Mouse (Mus musculus): ENCODE data around the gene Dnajc21.

The Dnajc21 gene

DNA sequence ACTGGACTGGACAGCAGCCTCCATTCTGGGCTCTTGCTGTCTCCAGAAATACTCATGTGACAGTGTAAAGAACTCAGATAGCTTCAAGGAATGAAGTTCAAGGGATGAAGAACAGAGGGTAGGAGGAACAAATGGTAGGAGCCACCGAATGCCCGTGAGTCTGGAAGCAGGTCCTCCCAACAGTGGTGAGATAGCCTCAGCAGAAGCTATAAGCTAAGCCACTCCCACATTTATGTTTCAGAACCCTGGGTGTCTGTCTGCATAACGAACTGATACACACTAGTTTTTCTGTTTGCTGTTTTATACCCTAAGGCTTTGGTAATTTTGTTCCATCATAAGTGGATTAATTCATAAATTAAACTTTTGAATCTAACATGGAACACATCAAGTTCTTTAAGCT, 5.6 kb downstream of the Dnajc21 start:
- CTCF ChIA-PET, result interaction anchor here in 1 of 4 experiments (1.1 kb wide), 1 partner anchor 119 kb away, joined by 3 read pairs; no protein-coding TSS in a partner anchor

DNA sequence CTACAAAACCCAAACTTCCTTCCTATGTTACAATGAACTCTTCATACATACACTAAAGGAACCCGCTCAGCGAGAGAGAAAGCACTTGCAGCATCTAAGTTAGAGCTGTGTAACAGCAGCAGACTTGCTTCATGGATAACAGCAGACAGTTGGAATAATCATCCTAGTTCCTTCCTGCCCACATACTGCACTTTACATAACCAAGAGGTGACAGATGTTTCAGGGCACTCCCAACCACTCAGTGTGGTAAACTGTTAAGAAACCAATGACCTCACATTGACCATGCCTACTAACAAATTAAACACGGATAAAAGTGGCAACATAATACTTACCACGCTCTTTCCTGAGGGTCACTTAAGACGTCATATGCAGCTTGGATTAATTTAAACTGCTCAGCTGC, 6.8 kb downstream of the Dnajc21 start:
- ChIA-PET CTCF (no interaction called here), POLR2A (interaction anchor here in 3 of 4 experiments (0.6 to 7.2 kb wide), 12 partner anchors 7 to 222 kb away, joined by 3 to 52 read pairs (median 6); partner anchors contain the start of genes Brix1 (in 1 of the 3), Dnajc21 (in 1 of the 3) and Rad1 (in 1 of the 3))

More for the DNA sequence above, 5.6 kb downstream of the Dnajc21 start:
- POLR2A ChIA-PET, result interaction anchor here in 3 of 4 experiments (0.7 to 9.1 kb wide), 8 partner anchors 6 to 22 kb away, joined by 3 to 239 read pairs (median 5); partner anchors contain the start of genes Brix1 (in 1 of the 3), Dnajc21 (in 1 of the 3) and Rad1 (in 1 of the 3)

DNA sequence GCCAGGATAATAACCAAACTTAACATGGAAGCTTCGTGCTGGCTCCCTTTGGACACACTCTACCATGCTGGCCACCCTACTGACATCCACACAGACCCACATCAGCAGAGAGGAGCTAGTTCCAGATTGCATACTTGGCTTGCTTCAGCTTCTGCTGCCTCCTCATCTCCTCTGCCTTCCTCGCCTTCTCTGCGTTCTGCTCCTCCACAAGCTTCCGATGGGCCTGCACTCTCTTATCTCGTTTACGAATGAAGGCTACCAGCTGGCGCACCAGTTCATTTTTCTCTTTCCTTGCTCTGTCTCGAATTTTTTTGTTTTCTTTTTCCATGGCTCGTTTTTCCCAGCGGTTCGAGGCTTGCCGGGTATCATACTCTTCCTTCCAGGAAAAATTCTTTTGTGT, 9.3 kb downstream of the Dnajc21 start:
- CTCF ChIA-PET, result interaction anchor here in 1 of 4 experiments (0.5 kb wide), 1 partner anchor 47 kb away, joined by 4 read pairs; no protein-coding TSS in a partner anchor
- POLR2A ChIA-PET, result interaction anchor here (0.5 to 7.2 kb wide), 10 partner anchors 9 to 26 kb away, joined by 3 to 52 read pairs (median 5); partner anchors contain the start of genes Dnajc21 (in 3 of the 4), Brix1 (in 1 of the 4) and Rad1 (in 1 of the 4)

DNA sequence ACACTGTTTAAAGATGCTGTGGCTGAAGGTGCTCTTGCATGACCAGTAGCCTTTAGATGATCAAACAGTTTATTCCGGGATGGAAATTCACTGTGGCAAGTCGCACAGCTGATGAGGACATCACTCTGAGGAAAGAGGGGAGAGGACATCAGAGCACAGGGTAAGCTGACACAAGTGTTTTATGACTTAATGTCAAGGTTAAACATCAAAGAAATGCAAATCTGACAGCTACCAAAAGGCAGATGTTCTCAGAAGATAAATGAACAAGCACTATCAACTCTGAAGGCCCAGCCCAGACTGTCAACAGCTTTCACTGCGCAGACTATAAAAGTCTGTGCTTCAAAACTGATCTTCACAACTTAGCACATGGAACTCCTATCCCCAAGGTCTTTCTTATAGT, 23.2 kb downstream of the Dnajc21 start:
- ChIA-PET CTCF (no interaction called here), POLR2A (interaction anchor here in 3 of 4 experiments (0.6 to 2.2 kb wide), 6 partner anchors 9 to 39 kb away, joined by 3 to 6 read pairs (median 4); partner anchors contain the start of genes Brix1 (in 1 of the 3) and Rad1 (in 1 of the 3))

DNA sequence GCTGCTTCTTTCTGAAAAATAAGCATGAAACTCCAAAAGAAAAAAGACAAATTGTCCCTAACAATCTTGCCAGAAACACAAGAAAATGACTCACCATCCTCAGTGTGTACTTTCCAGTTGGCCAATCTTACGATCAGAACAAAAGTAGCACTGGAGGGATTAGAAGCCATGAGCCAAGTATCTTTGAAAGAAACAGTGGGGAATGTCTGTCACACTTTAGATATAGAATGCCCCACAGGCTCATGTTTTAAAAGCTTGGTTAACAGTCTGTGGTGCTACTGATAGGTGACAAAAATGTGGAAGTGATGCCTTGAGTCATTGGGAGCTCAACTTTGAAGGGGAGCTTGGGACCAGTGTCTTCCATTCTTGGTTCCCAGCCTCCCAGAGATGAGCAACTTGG, 28.0 kb downstream of the Dnajc21 start:
- ChIA-PET CTCF (no interaction called here), POLR2A (interaction anchor here in 2 of 4 experiments (0.6 to 1.8 kb wide), 5 partner anchors 12 to 29 kb away, joined by 3 to 5 read pairs (median 3); partner anchors contain the start of gene Dnajc21 (in 1 of the 2))

DNA sequence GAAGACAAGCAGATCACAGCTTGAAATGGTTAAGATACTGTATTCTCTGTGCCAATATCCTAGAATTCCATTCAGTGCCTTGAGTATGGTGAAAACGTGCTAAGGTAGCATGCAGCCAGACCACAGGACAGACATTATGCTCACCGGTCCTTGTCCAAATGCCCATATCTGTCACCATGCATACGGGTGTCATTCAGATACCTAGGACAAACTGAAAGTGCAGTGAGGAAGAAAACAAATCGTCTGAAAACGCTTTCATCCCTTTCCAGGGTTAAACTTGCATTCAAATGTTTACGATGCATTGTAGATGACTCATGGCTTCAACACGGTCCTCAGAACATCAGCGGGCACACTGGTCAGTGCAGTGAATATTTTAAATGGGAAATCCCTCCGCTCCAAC, 28.8 kb downstream of the Dnajc21 start:
- POLR2A ChIA-PET, result interaction anchor here in 2 of 4 experiments (0.5 to 1.8 kb wide), 4 partner anchors 13 to 1320 kb away, joined by 3 to 5 read pairs (median 3); partner anchors contain the start of gene Dnajc21 (in 1 of the 2)
- CTCF ChIA-PET, result no interaction called here

DNA sequence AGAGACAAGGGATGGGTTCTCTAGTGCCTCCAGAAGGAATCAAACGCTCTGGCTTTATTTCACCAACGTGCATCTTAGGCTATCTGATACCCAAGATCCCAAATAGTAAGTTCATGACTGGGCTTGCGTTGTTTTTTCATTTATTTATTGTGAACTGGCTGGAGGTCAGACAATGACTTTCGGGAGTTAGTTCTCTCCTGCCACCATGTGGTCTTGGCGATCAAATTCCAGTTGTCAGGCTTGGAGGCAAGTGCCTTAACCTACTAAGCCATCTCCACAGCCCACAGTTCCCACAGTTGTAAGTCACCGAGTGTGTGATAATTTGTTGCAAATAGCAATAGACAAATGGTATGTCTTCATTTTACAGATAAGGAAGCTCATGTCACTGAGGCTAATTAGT, 30.4 kb downstream of the Dnajc21 start:
- CTCF ChIA-PET, result no interaction called here
- POLR2A ChIA-PET, result interaction anchor here in 2 of 4 experiments (0.8 to 1.2 kb wide), 2 partner anchors 30 kb away, joined by 3 read pairs; partner anchors contain the start of gene Dnajc21 (in 2 of the 2)

DNA sequence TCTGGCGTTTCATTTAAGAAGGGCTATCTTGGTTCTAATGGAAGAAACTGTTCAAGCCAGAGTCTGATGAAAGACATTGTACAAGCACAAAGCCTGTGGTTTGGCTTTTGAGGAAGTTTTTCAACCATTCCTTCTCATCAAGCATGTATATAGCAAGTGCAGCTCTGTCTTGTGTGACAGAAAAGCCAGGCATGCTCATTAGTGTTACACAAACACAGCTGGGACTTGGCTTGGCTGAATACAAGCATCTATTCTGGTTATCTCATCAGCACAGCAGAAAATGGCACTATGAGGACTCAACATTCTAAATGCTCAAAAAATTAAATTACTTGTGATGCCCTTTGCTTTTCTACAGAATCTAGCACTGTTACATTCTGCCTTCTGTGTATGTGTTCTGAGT, 33.4 kb downstream of the Dnajc21 start:
- POLR2A ChIA-PET, result interaction anchor here in 2 of 4 experiments (0.5 to 2.3 kb wide), 2 partner anchors 12 to 544 kb away, joined by 3 to 6 read pairs; partner anchors contain the start of gene Amacr (in 1 of the 2)
- CTCF ChIA-PET, result no interaction called here

DNA sequence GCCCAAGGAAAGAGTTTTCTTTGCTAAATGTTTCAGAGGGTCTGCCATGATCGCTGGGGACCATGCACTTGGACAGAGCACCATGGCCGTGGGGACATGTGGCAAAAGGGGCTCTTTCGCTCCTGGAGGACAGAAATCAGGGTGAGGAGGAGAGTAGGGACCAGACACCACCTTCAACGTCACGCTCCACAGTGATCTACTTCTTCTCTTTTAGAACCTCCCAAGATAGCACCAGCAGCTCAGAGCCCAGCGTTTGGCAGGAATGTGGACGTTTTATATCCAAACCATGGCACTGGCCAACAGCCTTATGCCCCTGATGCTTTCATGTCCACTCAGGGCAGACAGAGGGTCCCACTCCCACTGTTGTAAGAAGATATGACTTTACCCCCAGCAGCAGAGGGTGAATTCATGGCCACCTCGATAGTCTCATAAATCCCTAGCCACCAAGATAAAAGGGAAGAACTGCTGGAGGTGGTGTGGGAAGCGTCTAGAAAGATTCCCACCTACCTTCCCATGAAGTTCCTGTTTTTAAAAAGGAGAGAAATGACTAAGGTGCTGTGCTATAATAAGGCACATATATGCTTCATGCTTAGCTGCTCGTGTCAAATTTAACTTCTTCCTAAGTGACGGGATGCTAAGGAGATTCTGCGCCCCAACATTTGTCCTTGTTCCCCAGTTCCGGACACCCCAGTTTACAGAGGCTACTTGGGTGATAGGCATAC, 43.6 kb downstream of the Dnajc21 start:
- CTCF ChIA-PET, result no interaction called here
- POLR2A ChIA-PET, result no interaction called here

DNA sequence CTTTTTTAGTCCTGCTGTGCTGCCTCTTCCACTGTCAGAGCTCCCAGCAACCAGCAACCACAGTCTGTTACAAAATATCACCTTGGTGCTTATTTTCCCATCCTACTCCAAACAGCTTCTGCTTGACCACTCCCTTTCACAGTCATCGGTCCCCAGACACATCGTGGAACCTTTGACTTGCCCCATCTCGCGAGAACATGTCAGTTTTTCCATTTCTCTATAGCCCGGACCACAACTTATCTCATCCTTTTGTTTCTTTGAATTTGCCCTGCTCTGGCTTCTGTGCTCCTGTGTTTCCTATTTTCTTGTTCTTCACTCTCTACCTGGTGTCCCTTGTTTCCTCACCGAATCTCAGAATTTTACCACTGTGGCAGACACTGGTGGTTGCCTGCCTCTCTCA, 44.2 kb downstream of the Dnajc21 start:
- ChIA-PET CTCF (no interaction called here), POLR2A (interaction anchor here in 2 of 4 experiments (0.9 to 1.7 kb wide), 2 partner anchors 60 kb away, joined by 3 to 5 read pairs; partner anchors contain the start of genes Brix1 (in 2 of the 2) and Rad1 (in 2 of the 2))

DNA sequence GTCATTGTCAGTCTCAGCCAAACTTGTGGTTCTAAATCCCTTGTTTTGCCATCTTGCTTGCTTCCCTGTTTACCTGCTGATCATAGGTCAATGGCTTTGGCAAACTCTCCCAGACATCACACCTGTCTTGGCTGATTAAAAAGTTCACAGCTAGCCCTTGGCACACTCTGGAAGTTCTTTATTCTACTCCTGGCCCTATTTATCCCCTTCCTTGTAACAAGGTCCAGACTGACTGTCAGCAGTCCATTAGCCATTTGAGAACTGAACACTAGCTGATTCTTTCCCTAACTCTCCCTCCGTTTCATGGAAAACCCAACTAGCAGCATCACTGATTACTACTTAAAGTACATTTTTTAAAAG, 48.6 kb downstream of the Dnajc21 start:
- ChIA-PET CTCF (interaction anchor here in 1 of 4 experiments (1.1 kb wide), 1 partner anchor 1832 kb away, joined by 3 read pairs; no protein-coding TSS in a partner anchor), POLR2A (no interaction called here)

DNA sequence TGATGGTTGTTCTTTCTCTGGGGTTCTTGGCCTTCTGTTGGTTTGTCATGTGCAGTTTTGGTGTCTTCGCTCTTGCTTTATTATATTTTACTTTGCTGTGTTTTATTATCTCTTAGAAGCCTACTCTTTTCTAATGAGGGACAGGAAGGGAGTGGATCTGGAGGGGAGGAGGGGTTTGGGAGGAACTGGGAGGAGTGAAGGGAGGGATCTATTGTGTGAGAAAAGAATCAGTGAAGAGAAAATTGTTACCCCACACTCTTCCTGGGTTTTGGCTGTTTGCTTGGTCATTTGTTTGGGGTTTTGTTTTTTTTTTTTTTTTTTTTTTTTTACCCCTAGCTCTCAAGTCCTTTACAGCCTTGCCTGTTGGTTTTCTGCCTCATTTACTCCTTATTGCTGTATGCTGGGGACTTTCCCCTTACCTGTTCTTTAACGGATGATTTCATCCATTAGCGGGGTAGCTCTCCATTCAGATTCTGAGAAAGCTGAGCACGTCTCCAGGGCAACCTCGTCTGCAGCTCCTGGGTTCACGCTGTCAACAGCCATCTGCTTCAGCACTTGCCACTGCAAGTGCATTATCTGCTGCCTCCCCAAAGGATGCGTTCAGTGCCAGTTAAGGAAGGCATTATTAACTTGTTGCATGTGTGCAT, 49.1 kb downstream of the Dnajc21 start:
- CTCF ChIA-PET, result interaction anchor here in 1 of 4 experiments (1.1 kb wide), 1 partner anchor 1832 kb away, joined by 3 read pairs; no protein-coding TSS in a partner anchor
- POLR2A ChIA-PET, result no interaction called here

DNA sequence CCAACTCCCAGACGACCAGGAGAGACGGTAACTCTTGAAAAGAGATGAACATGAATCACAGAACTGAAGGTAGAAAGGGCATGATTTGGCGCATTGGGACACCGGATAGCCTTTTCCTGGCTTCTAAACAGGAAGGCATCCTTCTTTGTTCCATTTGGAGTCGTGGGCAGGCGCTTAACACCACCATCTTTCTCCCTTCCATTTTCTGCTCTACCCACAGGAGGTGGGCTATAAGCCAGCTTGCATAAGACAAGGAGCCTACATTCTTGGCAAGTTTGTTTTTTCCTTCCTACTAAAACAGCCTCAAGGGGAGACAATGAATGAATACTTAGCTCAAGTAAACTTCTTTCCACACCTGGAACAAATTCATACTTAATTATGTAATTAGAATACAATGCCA, 56.7 kb downstream of the Dnajc21 start:
- ChIA-PET CTCF (interaction anchor here in 1 of 4 experiments (0.7 kb wide), 2 partner anchors 702 to 1430 kb away, joined by 4 to 7 read pairs; no protein-coding TSS in a partner anchor), POLR2A (no interaction called here)

DNA sequence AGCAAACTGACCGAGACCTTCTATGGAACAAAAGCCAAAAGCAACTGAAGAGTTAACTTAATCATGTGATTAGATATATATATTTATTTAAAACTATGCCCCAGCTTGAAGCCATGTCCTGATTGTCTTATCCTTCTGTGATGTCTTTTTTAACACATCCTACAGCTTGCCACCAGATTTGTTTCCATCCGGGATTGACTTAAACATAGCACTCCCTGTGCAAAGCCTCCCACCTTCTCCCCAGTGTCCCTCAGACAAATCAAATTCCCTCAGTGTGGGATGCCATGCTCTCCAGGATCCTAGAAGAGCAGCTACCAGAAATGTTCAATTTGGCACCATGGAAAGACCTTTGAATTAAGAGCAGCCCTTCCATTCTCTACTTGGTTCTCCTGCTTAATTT, 59.4 kb downstream of the Dnajc21 start:
- CTCF ChIA-PET, result no interaction called here
- POLR2A ChIA-PET, result interaction anchor here in 1 of 4 experiments (0.6 kb wide), 1 partner anchor 944 kb away, joined by 4 read pairs; no protein-coding TSS in a partner anchor

DNA sequence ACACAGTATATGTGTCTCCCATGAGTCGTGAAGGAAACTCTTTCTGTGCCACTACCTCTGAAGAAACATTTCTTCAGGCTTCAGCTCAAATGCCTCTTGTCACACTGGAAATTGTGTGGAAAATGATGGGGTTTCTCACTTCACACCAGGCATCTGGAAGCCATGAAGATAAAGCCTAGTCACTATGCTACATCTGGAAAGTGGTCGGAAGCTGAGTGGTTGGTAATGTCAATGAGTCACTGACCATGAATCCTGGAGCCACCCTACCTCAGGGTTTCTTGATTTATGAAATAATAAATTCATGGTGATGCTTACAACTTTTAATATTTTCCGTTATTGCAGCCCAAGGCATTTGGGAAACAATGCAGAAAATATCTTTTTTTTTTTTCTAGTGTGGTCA, 60.5 kb downstream of the Dnajc21 start:
- CTCF ChIA-PET, result no interaction called here
- POLR2A ChIA-PET, result no interaction called here

DNA sequence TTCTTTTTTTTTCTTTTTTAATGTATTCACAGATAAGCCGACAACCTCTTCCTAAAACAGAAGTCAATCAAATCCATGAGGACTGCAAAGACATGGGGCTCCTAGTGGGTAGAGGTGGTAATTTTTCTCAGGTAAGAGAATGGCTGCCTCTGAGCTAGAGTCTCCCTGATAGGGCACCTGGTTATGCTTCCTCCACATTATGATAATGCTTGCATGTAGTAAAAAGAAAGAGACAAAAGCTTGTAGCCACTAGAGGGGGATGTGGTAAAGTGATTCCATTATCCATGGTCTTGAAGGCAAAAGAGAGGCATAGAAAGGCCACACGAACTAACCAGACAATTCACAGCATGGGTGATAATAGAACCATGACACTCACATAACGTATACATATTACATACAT, 69.9 kb downstream of the Dnajc21 start:
- POLR2A ChIA-PET, result no interaction called here
- CTCF ChIA-PET, result interaction anchor here in 1 of 4 experiments (0.9 kb wide), 1 partner anchor 130 kb away, joined by 3 read pairs; no protein-coding TSS in a partner anchor

DNA sequence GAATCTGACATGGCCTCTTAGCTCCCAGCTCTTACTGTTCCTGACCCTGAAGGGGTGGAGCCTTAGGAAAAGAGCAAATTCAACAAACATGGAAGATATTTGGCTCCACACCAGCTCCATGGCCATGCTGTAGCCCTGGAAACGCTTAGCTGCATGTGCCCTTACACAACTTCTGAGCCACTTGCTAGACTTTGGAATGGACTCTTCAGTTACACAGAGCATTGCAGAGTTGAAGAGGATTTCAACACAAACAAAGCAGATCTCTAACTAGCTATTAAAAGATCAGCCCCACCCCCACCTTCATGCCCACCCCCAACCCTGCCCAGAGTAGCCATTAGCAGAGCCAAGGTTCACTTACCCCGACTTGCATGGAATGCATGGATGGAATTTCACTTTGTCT, 70.5 kb downstream of the Dnajc21 start:
- ChIA-PET CTCF (no interaction called here), POLR2A (interaction anchor here in 1 of 4 experiments (0.9 kb wide), 1 partner anchor 9 kb away, joined by 4 read pairs; no protein-coding TSS in a partner anchor)

Measured in embryonic stem cell, embryonic (primary cell).